Mouse (Mus musculus) lung, embryonic 15.5 days (tissue): ENCODE measurements at regions not wholly inside any gene's neighbourhood (a gene's known extent, or its start where the extent isn't known, plus 50 kb on each side); places are given as distances from the start of the nearest gene placed in this dataset. TPM values are rescaled to one million over a fixed set of nuclear protein-coding genes. Genes with fewer than 3 reads are reported as not detected.

Experiments
- ATAC-seq: fragments of 200-750 bp; cut with Nextera tagmentation; 2 replicates; pipeline ENCODE4 v1.8.0; 2017; ENCODE audit warnings: moderate number of reproducible peaks, borderline replicate concordance; ENCODE audit not compliant: low FRiP score, low TSS enrichment; ENCODE audit errors: extremely low read depth
- H3K27ac ChIP-seq: fragments of 300-500 bp; sonication (generic); 2 replicates; pipeline ENCODE4 v1.5.1; 2015; ENCODE audit warnings: moderate library complexity, mild to moderate bottlenecking, inconsistent platforms
- H3K27me3 ChIP-seq: fragments of 300-500 bp; sonication (generic); 2 replicates; pipeline ENCODE4 v1.6.1; 2015; ENCODE audit warnings: inconsistent platforms
- H3K36me3 ChIP-seq: fragments of 300-500 bp; sonication (generic); 2 replicates; pipeline ENCODE4 v1.6.1; 2015; ENCODE audit warnings: inconsistent platforms
- H3K4me1 ChIP-seq: fragments of 300-500 bp; sonication (generic); 2 replicates; pipeline ENCODE4 v1.6.1; 2015; ENCODE audit warnings: inconsistent platforms
- H3K4me2 ChIP-seq: fragments of 300-500 bp; sonication (generic); 2 replicates; pipeline ENCODE4 v1.6.1; 2015; ENCODE audit warnings: inconsistent platforms, mild to moderate bottlenecking, moderate library complexity
- H3K4me3 ChIP-seq: fragments of 300-500 bp; sonication (generic); 2 replicates; pipeline ENCODE4 v1.5.1; 2015; ENCODE audit warnings: mild to moderate bottlenecking, inconsistent platforms
- H3K9ac ChIP-seq: fragments of 300-500 bp; sonication (generic); 2 replicates; pipeline ENCODE4 v1.6.1; 2015; ENCODE audit warnings: inconsistent platforms
- H3K9me3 ChIP-seq: fragments of 300-500 bp; sonication (generic); 2 replicates; pipeline ENCODE4 v1.6.1; 2016; ENCODE audit warnings: inconsistent platforms
- WGBS: fragments of 180-500 bp; shearing (Covaris S2); methylation state at CpG from one replicate; pipeline ENCODE4 v1.1.7; 2015; 5-methylcytosine and 5-hydroxymethylcytosine counted together
- microRNA-seq: library from miRNA; unstranded; fragments of <30 nt; microRNA quantifications from one replicate; pipeline ENCODE4, GENCODE M21; 2016

- H3K4me2 ChIP-seq, result no peak overlapping the region
- H3K27me3 ChIP-seq, result peaks cover 4% of the 10 kb centered on the region; the same call in 1 of the 2 replicates
- no peaks in the 10 kb centered on the region for H3K36me3 ChIP-seq
- 76% methylated on average over 7 of the region's 7 CpGs for WGBS
- no peak overlapping the region for H3K9ac ChIP-seq
- H3K4me1 ChIP-seq, result no peaks in the 10 kb centered on the region
- H3K9me3 ChIP-seq, result no peaks in the 10 kb centered on the region
- no peak for ATAC-seq
- no peak overlapping the region for H3K4me3 ChIP-seq
- no peak overlapping the region for H3K27ac ChIP-seq
Measured at GRCm38 (mm10) chr1:190242526-190242925, 72.0 kb upstream of the Prox1 start.

- H3K9me3 ChIP-seq, result no peaks in the 10 kb centered on the region
- 59% methylated on average over 6 of the region's 6 CpGs for WGBS
- no peaks in the 10 kb centered on the region for H3K36me3 ChIP-seq
- H3K4me1 ChIP-seq, result no peaks in the 10 kb centered on the region
- no peak overlapping the region for H3K4me2 ChIP-seq
- no peak overlapping the region for H3K27ac ChIP-seq
- peaks cover 16% of the 10 kb centered on the region; the same call in 1 of the 2 replicates for H3K27me3 ChIP-seq
- no peak for ATAC-seq
- H3K4me3 ChIP-seq, result no peak overlapping the region
- no peak overlapping the region for H3K9ac ChIP-seq
Measured at GRCm38 (mm10) chr1:190239796-190240195, 69.3 kb upstream of the Prox1 start.

GRCm38 (mm10) chr1:190230866-190231265 is 60.4 kb upstream of the Prox1 start:
- H3K4me3 ChIP-seq, result no peak overlapping the region
- no peaks in the 10 kb centered on the region for H3K27me3 ChIP-seq
- no peaks in the 10 kb centered on the region for H3K36me3 ChIP-seq
- H3K9me3 ChIP-seq, result peaks cover under 1% of the 10 kb centered on the region; the same call in 1 of the 2 replicates
- 0 out of 2 replicates have a peak, but pooled peaks cover 3% of the 10 kb centered on the region for H3K4me1 ChIP-seq
- WGBS, result 28% methylated on average over 5 of the region's 5 CpGs
- no peak overlapping the region for H3K4me2 ChIP-seq
- H3K27ac ChIP-seq, result no peak overlapping the region
- no peak for ATAC-seq
- no peak overlapping the region for H3K9ac ChIP-seq

GRCm38 (mm10) chr1:190220417-190220816 is 49.9 kb upstream of the Prox1 start:
- Histone ChIP-seq H3K4me2 (no peak overlapping the region), H3K4me1 (peaks cover 7% of the 10 kb centered on the region), H3K27ac (no peak overlapping the region), H3K9me3 (peaks cover 7% of the 10 kb centered on the region), H3K4me3 (no peak overlapping the region), H3K27me3 (peaks cover 14% of the 10 kb centered on the region; the same call in 1 of the 2 replicates), H3K36me3 (no peaks in the 10 kb centered on the region), H3K9ac (no peak overlapping the region)
- 39% methylated on average over 9 of the region's 9 CpGs for WGBS
- peak; percentile 27; the same call in 1 of the 2 replicates for ATAC-seq

Small RNA genes in the stretch of these regions (microRNA-seq; reads per million reads assigned to microRNA genes)
- not detected for gene Gm47294
